8 mouse cellular contexts compared by ENCODE assay signal in genomic region chr3:145119002-145119358, GRCm38 (mm10). TPM values are rescaled to one million over a fixed set of nuclear protein-coding genes. Genes with fewer than 3 reads are reported as not detected.
A peak's percentile ranks its signal among the peaks of the same experiment; 100 is the strongest.
DNase-seq lines count a peak whose midpoint lies in the region; ATAC-seq and TF ChIP-seq lines count a peak whose summit lies in the region.

No protein-coding gene starts in this region.

- H3K36me3 ChIP-seq in lung, postnatal 0 days (ENCODE audit: insufficient read depth, low read length) = no peaks in the 10 kb centered on the region
- H3K36me3 ChIP-seq in limb, embryonic 13.5 days = no peaks in the 10 kb centered on the region
- H3K36me3 ChIP-seq in small intestine, adult 2 months (ENCODE audit: control insufficient read depth, insufficient read depth, low read length) = no peaks in the 10 kb centered on the region

- no peak for TF ChIP-seq EP300 in lung, postnatal 0 days (IDR thresholded peaks at IDR 0.05)

- H3K9ac ChIP-seq in lung, postnatal 0 days (replicated peaks; ENCODE audit: low read depth) = peak overlapping the region; percentile 87
- H3K9ac ChIP-seq in limb, embryonic 13.5 days = peak overlapping the region; percentile 87

- WGBS in lung, postnatal 0 days = under 1% methylated on average over 13 of the region's 14 CpGs
- WGBS in limb, embryonic 13.5 days = 3% methylated on average over 14 of the region's 14 CpGs
- WGBS in small intestine, adult 2 months = 1% methylated on average over 14 of the region's 14 CpGs

- peak overlapping the region; percentile 99 for H3K27ac ChIP-seq in lung, postnatal 0 days (ENCODE audit: low read length)
- H3K27ac ChIP-seq in embryonic fibroblast, embryonic 13.5 days (ENCODE audit: insufficient read depth, low read length) = peak overlapping the region; percentile 54
- peak overlapping the region; percentile 97 for H3K27ac ChIP-seq in limb, embryonic 13.5 days
- peak overlapping the region; percentile 72 for H3K27ac ChIP-seq in small intestine, adult 2 months (ENCODE audit: insufficient read depth, low read depth, low read length)

- H3K4me2 ChIP-seq in lung, postnatal 0 days (replicated peaks; ENCODE audit: low read depth, low read length) = peak overlapping the region; percentile 78
- H3K4me2 ChIP-seq in limb, embryonic 13.5 days (replicated peaks) = peak overlapping the region; percentile 69

- 0 out of 2 replicates have a peak, but pooled peaks cover 7% of the 10 kb centered on the region for H3K4me1 ChIP-seq in lung, postnatal 0 days (ENCODE audit: insufficient read depth, low read depth, low read length)
- peaks cover 6% of the 10 kb centered on the region; the same call in 1 of the 2 replicates for H3K4me1 ChIP-seq in embryonic fibroblast, embryonic 13.5 days (ENCODE audit: control insufficient read depth, insufficient read depth, low read length)
- peaks cover 14% of the 10 kb centered on the region for H3K4me1 ChIP-seq in limb, embryonic 13.5 days
- H3K4me1 ChIP-seq in small intestine, adult 2 months (ENCODE audit: control insufficient read depth, insufficient read depth, insufficient read length, low read length) = 0 out of 2 replicates have a peak, but pooled peaks cover 1% of the 10 kb centered on the region

- TF ChIP-seq CTCF in lung, postnatal 0 days (IDR thresholded peaks at IDR 0.05) = 0 out of 2 replicates have a peak, but pooled peaks have one; percentile 2
- no peak for TF ChIP-seq CTCF in embryonic fibroblast, embryonic 13.5 days (IDR thresholded peaks at IDR 0.05; ENCODE audit: borderline replicate concordance, insufficient read depth, low read length)
- TF ChIP-seq CTCF in small intestine, adult 2 months (IDR thresholded peaks at IDR 0.05; ENCODE audit: extremely low read depth, insufficient read length, insufficient replicate concordance, low read depth, low read length) = no peak

- no peaks in the 10 kb centered on the region for H3K27me3 ChIP-seq in lung, postnatal 0 days (replicated peaks; ENCODE audit: insufficient read depth, low read length)
- H3K27me3 ChIP-seq in limb, embryonic 13.5 days = no peaks in the 10 kb centered on the region
- H3K27me3 ChIP-seq in small intestine, adult 2 months (ENCODE audit: control insufficient read depth, insufficient read depth, low read length) = no peaks in the 10 kb centered on the region

- no peaks in the 10 kb centered on the region for H3K9me3 ChIP-seq in lung, postnatal 0 days (ENCODE audit: low read length)
- H3K9me3 ChIP-seq in limb, embryonic 13.5 days = no peaks in the 10 kb centered on the region

- no peak; the same call in none of the 2 replicates for TF ChIP-seq POLR2A in embryonic fibroblast, embryonic 13.5 days (IDR thresholded peaks at IDR 0.05; ENCODE audit: low read depth, low read length)
- no peak for TF ChIP-seq POLR2A in small intestine, adult 2 months (IDR thresholded peaks at IDR 0.05; ENCODE audit: low read depth, low read length)

- peak overlapping the region; percentile 66 for H3K4me3 ChIP-seq in lung, postnatal 0 days (ENCODE audit: low read depth, low read length)
- H3K4me3 ChIP-seq in embryonic fibroblast, embryonic 13.5 days (ENCODE audit: insufficient read depth, low read length) = peak overlapping the region; percentile 76
- H3K4me3 ChIP-seq in limb, embryonic 13.5 days = peak overlapping the region; percentile 71
- H3K4me3 ChIP-seq in small intestine, adult 2 months (ENCODE audit: low read depth, low read length) = peak overlapping the region; percentile 86

- no peak for DNase-seq in lung, postnatal 0 days (ENCODE audit: low spot score)
- DNase-seq in lung, adult 18-20 months = no peak
- no peak for DNase-seq in testis, postnatal 14 days (ENCODE audit: low spot score)
- no peak for DNase-seq in cerebellum, postnatal 25 days
- no peak for DNase-seq in spleen, adult 18-20 months

- peak; percentile 2 for ATAC-seq in lung, postnatal 0 days
- ATAC-seq in limb, embryonic 13.5 days (ENCODE audit: low FRiP score, low read depth) = no peak

RNA-seq across cellular contexts. Expression of gene Odf2l, which starts 0.6 kb away (rescaled TPM):
- 8.6 and 10.1 TPM in 2 replicates for polyA plus RNA-seq in lung, postnatal 0 days (2015; fragmentation: Nextera tagmentation; extraction: Ambion mirVana)
- polyA plus RNA-seq in embryonic fibroblast, embryonic 13.5 days (2011; ENCODE audit: insufficient read length, low read depth, missing spikeins) = 22.4 and 40.7 TPM in 2 replicates
- polyA plus RNA-seq in limb, embryonic 13.5 days (2015; fragmentation: Nextera tagmentation; extraction: Ambion mirVana) = 17.8 and 19.2 TPM in 2 replicates
- polyA plus RNA-seq in small intestine, adult 2 months (2012; rRNA removed) = 0.62 and 0.74 TPM in 2 replicates

RNA-seq across cellular contexts. Expression of gene Clca2, which starts 19.7 kb away (rescaled TPM):
- 0.11 and 0.16 TPM in 2 replicates for polyA plus RNA-seq in lung, postnatal 0 days (2015; fragmentation: Nextera tagmentation; extraction: Ambion mirVana)
- not detected in 2 replicates for polyA plus RNA-seq in embryonic fibroblast, embryonic 13.5 days (2011; ENCODE audit: insufficient read length, low read depth, missing spikeins)
- polyA plus RNA-seq in limb, embryonic 13.5 days (2015; fragmentation: Nextera tagmentation; extraction: Ambion mirVana) = 0.53 and 0.56 TPM in 2 replicates
- 0.03 and 0.11 TPM in 2 replicates for polyA plus RNA-seq in small intestine, adult 2 months (2012; rRNA removed)
